Mouse (Mus musculus) MEL (cell line): Measurements from ENCODE around the gene Lbr.

Experiments used
- CTCF ChIP-seq, 3 experiments: IDR thresholded peaks in 2 of 3; conservative IDR thresholded peaks in 1 of 3; 2 replicates each; pipeline ENCODE4 v1.5.1; 2011 to 2012; ENCODE audit warnings: low read length in 3 of 3, low read depth in 2 of 3, mild to moderate bottlenecking in 2 of 3, improper control_type of control experiment in 1 of 3, inconsistent platforms in 1 of 3, mixed read lengths in 1 of 3, moderate library complexity in 1 of 3; ENCODE audit not compliant: control insufficient read depth in 1 of 3, insufficient read depth in 1 of 3, poor library complexity in 1 of 3, severe bottlenecking in 1 of 3
- MAFK ChIP-seq: IDR thresholded peaks from 2 replicates; pipeline ENCODE4 v1.6.1; 2011; ENCODE audit warnings: low read depth, mild to moderate bottlenecking, low read length, improper control_type of control experiment, borderline replicate concordance

- no peak for TF ChIP-seq MAFK
- TF ChIP-seq CTCF (IDR thresholded peaks at IDR 0.05 in 2 of 3, conservative IDR thresholded peaks at IDR 0.05 in 1 of 3; ENCODE audit: control insufficient read depth in 1 of 3, insufficient read depth in 1 of 3, low read depth in 2 of 3, low read length in 3 of 3, poor library complexity in 1 of 3, severe bottlenecking in 1 of 3) = no peak
Observed at GRCm38 (mm10) chr1:181842781-181843180, at the start of gene Lbr.
